Mouse (Mus musculus): Measurements from ENCODE around the gene Gm28048. TPM values are rescaled to one million over a fixed set of nuclear protein-coding genes. Genes with fewer than 3 reads are reported as not detected.
A peak's percentile ranks its signal among the peaks of the same experiment; 100 is the strongest.

Gm28048 gene
- total and polyA plus RNA-seq, 2 experiments, result 13.0 TPM; not detected in 1

DNA sequence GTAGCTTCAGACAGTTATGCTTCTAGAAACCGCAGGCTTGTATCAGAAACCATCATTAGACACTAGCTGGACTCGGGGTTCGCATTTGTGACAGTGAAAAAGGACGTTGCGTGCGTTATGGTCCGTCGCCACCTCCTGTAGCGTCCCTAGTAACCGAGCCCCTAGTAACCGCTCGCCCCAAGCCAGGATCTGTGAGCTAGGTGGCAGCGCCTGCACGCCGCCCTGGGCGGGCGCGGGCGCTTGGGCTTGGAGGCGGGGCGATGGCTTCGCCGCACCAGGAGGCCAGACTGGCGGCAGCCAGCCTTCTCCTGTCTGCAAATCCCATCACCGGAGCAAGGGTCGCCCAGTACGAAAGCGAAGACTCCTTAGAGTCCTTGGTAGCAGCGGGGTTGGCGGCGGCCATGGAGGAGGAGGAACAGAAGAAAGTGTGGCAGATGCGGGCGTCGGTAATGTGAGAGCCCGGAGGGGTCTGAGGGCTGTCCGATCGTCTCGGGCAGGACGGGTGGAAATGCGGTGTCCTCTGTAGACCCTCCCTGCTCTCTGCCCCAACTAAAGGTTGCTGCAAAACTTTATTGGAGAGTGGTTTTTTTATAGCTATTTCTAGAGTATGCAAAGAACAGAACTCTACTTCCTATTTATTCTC, 26.4 kb upstream of the Gm28048 start:
- peak; percentile 49; the same call in 1 of the 2 replicates for TF ChIP-seq POLR2A (IDR thresholded peaks at IDR 0.05; ENCODE audit: extremely low read depth, insufficient read depth, low read length)
- peak; percentile 23; the same call in 1 of the 2 replicates for TF ChIP-seq CTCF (IDR thresholded peaks at IDR 0.05; ENCODE audit: low read depth, low read length)
- H3K27ac ChIP-seq (replicated peaks; ENCODE audit: insufficient read depth, low read depth, low read length), result peak overlapping the region; percentile 59; the same call in 1 of the 2 replicates
- no peaks in the 10 kb centered on the region for H3K27me3 ChIP-seq (ENCODE audit: control insufficient read depth, insufficient read depth, low read length)
- H3K36me3 ChIP-seq (ENCODE audit: control insufficient read depth, insufficient read depth, low read length), result peaks cover 15% of the 10 kb centered on the region
- no peaks in the 10 kb centered on the region for H3K79me2 ChIP-seq (ENCODE audit: control insufficient read depth, insufficient read depth, low read length)
- H3K4me1 ChIP-seq (ENCODE audit: control insufficient read depth, insufficient read depth, low read length), result peaks cover 2% of the 10 kb centered on the region; the same call in 1 of the 2 replicates
- under 1% methylated on average over 40 of the region's 40 CpGs for WGBS
- peak; percentile 61 for DNase-seq (ENCODE audit: extremely low read depth, low read depth, low spot score)
- H3K4me3 ChIP-seq (ENCODE audit: insufficient read depth, low read depth, low read length), result peak overlapping the region; percentile 76
- H3K9ac ChIP-seq (ENCODE audit: low read depth, low read length), result peak overlapping the region; percentile 80

DNA sequence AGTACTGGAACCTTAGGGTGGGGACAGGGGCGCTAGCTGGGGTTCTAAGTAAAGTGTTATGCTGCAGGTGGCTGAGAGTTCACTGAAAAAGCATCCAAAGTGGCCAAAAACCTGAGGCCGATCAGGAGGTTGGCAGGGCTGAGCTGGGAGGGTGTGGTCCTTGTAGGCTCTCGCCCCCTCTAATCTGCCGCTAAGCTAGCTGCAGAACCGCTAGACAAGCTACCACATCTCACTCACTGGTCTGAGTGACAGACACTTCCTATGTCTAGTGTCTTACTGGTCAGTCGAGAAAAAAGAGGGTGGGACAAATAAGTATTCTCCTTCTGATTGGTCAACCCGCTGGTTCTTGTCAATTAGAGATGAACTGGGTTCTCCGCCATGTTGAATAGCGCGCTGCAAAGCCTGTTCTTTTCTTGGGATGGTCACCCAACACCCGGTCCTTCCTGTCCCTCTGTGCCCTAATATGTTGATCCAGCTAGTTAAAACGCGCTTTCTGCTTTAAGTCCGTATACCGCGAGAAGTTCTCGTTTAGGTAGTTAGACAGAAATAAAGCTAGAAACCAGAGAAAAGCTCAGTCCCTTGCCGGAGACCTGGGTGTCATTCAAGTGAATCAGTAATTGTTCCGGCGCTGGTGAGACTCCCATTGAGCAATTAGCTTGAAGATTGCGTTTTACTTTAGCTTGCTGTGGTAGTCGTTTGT, 25.7 kb upstream of the Gm28048 start, which contains the start of gene Fam161a:
Gene Fam161a, plus strand, starts transcription at position 51 of the 700 bp plus-strand sequence.
- peaks cover 2% of the 10 kb centered on the region; the same call in 1 of the 2 replicates for H3K4me1 ChIP-seq (ENCODE audit: control insufficient read depth, insufficient read depth, low read length)
- WGBS, result 1% methylated on average over 22 of the region's 22 CpGs
- TF ChIP-seq CTCF (IDR thresholded peaks at IDR 0.05; ENCODE audit: low read depth, low read length), result no peak
- TF ChIP-seq POLR2A (IDR thresholded peaks at IDR 0.05; ENCODE audit: extremely low read depth, insufficient read depth, low read length), result no peak
- H3K27me3 ChIP-seq (ENCODE audit: control insufficient read depth, insufficient read depth, low read length), result no peaks in the 10 kb centered on the region
- H3K4me3 ChIP-seq (ENCODE audit: insufficient read depth, low read depth, low read length), result peak within 1 kb of the TSS; percentile 76
- peaks cover 19% of the 10 kb centered on the region for H3K36me3 ChIP-seq (ENCODE audit: control insufficient read depth, insufficient read depth, low read length)
- no peaks in the 10 kb centered on the region for H3K79me2 ChIP-seq (ENCODE audit: control insufficient read depth, insufficient read depth, low read length)
- peak within 1 kb of the TSS; percentile 80 for H3K9ac ChIP-seq (ENCODE audit: low read depth, low read length)
- H3K27ac ChIP-seq (replicated peaks; ENCODE audit: insufficient read depth, low read depth, low read length), result peak within 1 kb of the TSS; percentile 59; the same call in 1 of the 2 replicates
- DNase-seq (ENCODE audit: extremely low read depth, low read depth, low spot score), result peak; percentile 91

DNA sequence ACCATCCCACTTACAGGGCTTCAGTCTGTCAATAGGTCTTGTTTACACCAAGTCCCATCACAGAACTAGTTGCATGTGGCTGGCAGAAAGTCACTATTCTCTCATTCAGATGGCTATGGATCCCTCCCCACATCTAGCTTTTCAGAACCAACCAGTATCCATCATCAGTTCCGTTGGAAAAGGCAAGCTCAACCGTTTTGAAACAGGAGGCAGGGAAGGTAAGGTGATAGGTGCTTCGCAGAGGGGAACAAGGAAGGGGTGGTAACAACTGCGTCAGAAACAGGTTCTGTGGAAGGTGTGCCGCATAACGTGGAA, 25.2 kb upstream of the Gm28048 start:
- no peak overlapping the region for H3K27ac ChIP-seq (replicated peaks; ENCODE audit: insufficient read depth, low read depth, low read length)
- TF ChIP-seq CTCF (IDR thresholded peaks at IDR 0.05; ENCODE audit: low read depth, low read length) (no peak), POLR2A (IDR thresholded peaks at IDR 0.05; ENCODE audit: extremely low read depth, insufficient read depth, low read length) (no peak)
- H3K36me3 ChIP-seq (ENCODE audit: control insufficient read depth, insufficient read depth, low read length), result peaks cover 24% of the 10 kb centered on the region
- peaks cover 2% of the 10 kb centered on the region; the same call in 1 of the 2 replicates for H3K4me1 ChIP-seq (ENCODE audit: control insufficient read depth, insufficient read depth, low read length)
- H3K79me2 ChIP-seq (ENCODE audit: control insufficient read depth, insufficient read depth, low read length), result no peaks in the 10 kb centered on the region
- H3K9ac ChIP-seq (ENCODE audit: low read depth, low read length), result no peak overlapping the region
- H3K27me3 ChIP-seq (ENCODE audit: control insufficient read depth, insufficient read depth, low read length), result no peaks in the 10 kb centered on the region
- 4% methylated on average over 6 of the region's 6 CpGs for WGBS
- peak; percentile 25 for DNase-seq (ENCODE audit: extremely low read depth, low read depth, low spot score)
- H3K4me3 ChIP-seq (ENCODE audit: insufficient read depth, low read depth, low read length), result no peak overlapping the region

- Histone ChIP-seq H3K79me2 (ENCODE audit: control insufficient read depth, insufficient read depth, low read length) (no peaks in the 10 kb centered on the region), H3K4me3 (ENCODE audit: insufficient read depth, low read depth, low read length) (no peak overlapping the region), H3K27me3 (ENCODE audit: control insufficient read depth, insufficient read depth, low read length) (no peaks in the 10 kb centered on the region), H3K27ac (replicated peaks; ENCODE audit: insufficient read depth, low read depth, low read length) (no peak overlapping the region), H3K4me1 (ENCODE audit: control insufficient read depth, insufficient read depth, low read length) (peaks cover 2% of the 10 kb centered on the region; the same call in 1 of the 2 replicates), H3K9ac (ENCODE audit: low read depth, low read length) (no peak overlapping the region), H3K36me3 (ENCODE audit: control insufficient read depth, insufficient read depth, low read length) (peaks cover 40% of the 10 kb centered on the region)
- no peak for DNase-seq (ENCODE audit: extremely low read depth, low read depth, low spot score)
- TF ChIP-seq POLR2A (IDR thresholded peaks at IDR 0.05; ENCODE audit: extremely low read depth, insufficient read depth, low read length), result no peak
- TF ChIP-seq CTCF (IDR thresholded peaks at IDR 0.05; ENCODE audit: low read depth, low read length), result no peak
- WGBS, result 96% methylated on average over 1 of the region's 1 CpGs
Observed at GRCm38 (mm10) chr11:23005276-23005675, 23.4 kb upstream of the Gm28048 start.

GRCm38 (mm10) chr11:22998308-22998707, 16.4 kb upstream of the Gm28048 start:
- H3K4me3 ChIP-seq (ENCODE audit: insufficient read depth, low read depth, low read length), result no peak overlapping the region
- 78% methylated on average over 1 of the region's 1 CpGs for WGBS
- no peak overlapping the region for H3K9ac ChIP-seq (ENCODE audit: low read depth, low read length)
- peaks cover 76% of the 10 kb centered on the region for H3K36me3 ChIP-seq (ENCODE audit: control insufficient read depth, insufficient read depth, low read length)
- DNase-seq (ENCODE audit: extremely low read depth, low read depth, low spot score), result no peak
- H3K27me3 ChIP-seq (ENCODE audit: control insufficient read depth, insufficient read depth, low read length), result no peaks in the 10 kb centered on the region
- H3K79me2 ChIP-seq (ENCODE audit: control insufficient read depth, insufficient read depth, low read length), result peaks cover 2% of the 10 kb centered on the region; the same call in 1 of the 2 replicates
- no peak overlapping the region for H3K27ac ChIP-seq (replicated peaks; ENCODE audit: insufficient read depth, low read depth, low read length)
- TF ChIP-seq POLR2A (IDR thresholded peaks at IDR 0.05; ENCODE audit: extremely low read depth, insufficient read depth, low read length) (no peak), CTCF (IDR thresholded peaks at IDR 0.05; ENCODE audit: low read depth, low read length) (no peak)
- H3K4me1 ChIP-seq (ENCODE audit: control insufficient read depth, insufficient read depth, low read length), result no peaks in the 10 kb centered on the region
